ENCODE assay signal across 9 mouse cellular contexts in genomic region chr9:98633287-98634162, GRCm38 (mm10).
"Had no signal": no experiment of that assay in that cellular context is flagged by ENCODE, and none has a peak within 500 bp of the region (broad histone marks: within the 10 kb centered on the region; RNA-seq: fewer than 3 reads in every experiment).

No protein-coding gene starts in this region.

- H3K4me1 ChIP-seq: limb, embryonic 15.5 days; liver, embryonic 12.5 days; lung, embryonic 15.5 days; neural tube, embryonic 12.5 days had no signal

- H3K27ac ChIP-seq: limb, embryonic 15.5 days; liver, embryonic 12.5 days; lung, embryonic 15.5 days; neural tube, embryonic 12.5 days had no signal

- H3K4me2 ChIP-seq: limb, embryonic 15.5 days; liver, embryonic 12.5 days; lung, embryonic 15.5 days; neural tube, embryonic 12.5 days had no signal

- H3K4me3 ChIP-seq: limb, embryonic 15.5 days; liver, embryonic 12.5 days; lung, embryonic 15.5 days; neural tube, embryonic 12.5 days had no signal

- DNase-seq: kidney, adult 8-10 months; right cerebral cortex, postnatal 25 days; thymus, postnatal 36 days had no signal

- H3K9me3 ChIP-seq: limb, embryonic 15.5 days; liver, embryonic 12.5 days; lung, embryonic 15.5 days; neural tube, embryonic 12.5 days had no signal

- H3K36me3 ChIP-seq: limb, embryonic 15.5 days; liver, embryonic 12.5 days; lung, embryonic 15.5 days; neural tube, embryonic 12.5 days had no signal

- H3K27me3 ChIP-seq: limb, embryonic 15.5 days; liver, embryonic 12.5 days; lung, embryonic 15.5 days; neural tube, embryonic 12.5 days had no signal

- ATAC-seq: inflammation-experienced regulatory T-cells, adult 6 months; intestine, postnatal 0 days; liver, embryonic 12.5 days had no signal

- H3K9ac ChIP-seq: limb, embryonic 15.5 days; liver, embryonic 12.5 days; lung, embryonic 15.5 days; neural tube, embryonic 12.5 days had no signal
